Mouse (Mus musculus): ENCODE measurements around the gene Syt1. TPM values are rescaled to one million over a fixed set of nuclear protein-coding genes. Genes with fewer than 3 reads are reported as not detected.

Syt1 gene
- polyA plus RNA-seq, 1 experiment, result not detected

GRCm38 (mm10) chr10:108531641-108532040 is 479.1 kb downstream of the Syt1 start:
- Histone ChIP-seq H3K4me1 (ENCODE audit: control insufficient read depth, insufficient read depth, insufficient read length, low read length) (no peaks in the 10 kb centered on the region), H3K4me3 (ENCODE audit: insufficient read depth, low read depth, low read length) (no peak overlapping the region), H3K27ac (replicated peaks; ENCODE audit: low read depth, low read length) (no peak overlapping the region)

GRCm38 (mm10) chr10:108531111-108531510 is 479.7 kb downstream of the Syt1 start:
- H3K4me3 ChIP-seq (ENCODE audit: insufficient read depth, low read depth, low read length), result no peak overlapping the region
- no peak overlapping the region for H3K27ac ChIP-seq (replicated peaks; ENCODE audit: low read depth, low read length)

GRCm38 (mm10) chr10:108528338-108528737 is 482.4 kb downstream of the Syt1 start:
- Histone ChIP-seq H3K4me1 (ENCODE audit: control insufficient read depth, insufficient read depth, insufficient read length, low read length) (no peaks in the 10 kb centered on the region), H3K27ac (replicated peaks; ENCODE audit: low read depth, low read length) (no peak overlapping the region), H3K4me3 (ENCODE audit: insufficient read depth, low read depth, low read length) (no peak overlapping the region)

More at GRCm38 (mm10) chr10:108531111-108531510, 479.7 kb downstream of the Syt1 start:
- no peaks in the 10 kb centered on the region for H3K4me1 ChIP-seq (ENCODE audit: control insufficient read depth, insufficient read depth, insufficient read length, low read length)

GRCm38 (mm10) chr10:108525506-108525905 is 485.3 kb downstream of the Syt1 start:
- Histone ChIP-seq H3K4me1 (ENCODE audit: control insufficient read depth, insufficient read depth, insufficient read length, low read length) (no peaks in the 10 kb centered on the region), H3K27ac (replicated peaks; ENCODE audit: low read depth, low read length) (no peak overlapping the region), H3K4me3 (ENCODE audit: insufficient read depth, low read depth, low read length) (no peak overlapping the region)

- Histone ChIP-seq H3K4me1 (ENCODE audit: control insufficient read depth, insufficient read depth, insufficient read length, low read length) (no peaks in the 10 kb centered on the region), H3K27ac (replicated peaks; ENCODE audit: low read depth, low read length) (no peak overlapping the region), H3K4me3 (ENCODE audit: insufficient read depth, low read depth, low read length) (no peak overlapping the region)
Measured at GRCm38 (mm10) chr10:108524306-108525029, 486.3 kb downstream of the Syt1 start.

- Histone ChIP-seq H3K4me3 (ENCODE audit: insufficient read depth, low read depth, low read length) (no peak overlapping the region), H3K27ac (replicated peaks; ENCODE audit: low read depth, low read length) (no peak overlapping the region), H3K4me1 (ENCODE audit: control insufficient read depth, insufficient read depth, insufficient read length, low read length) (no peaks in the 10 kb centered on the region)
Measured at GRCm38 (mm10) chr10:108519156-108519555, 491.6 kb downstream of the Syt1 start.

GRCm38 (mm10) chr10:108517076-108517475 is 493.7 kb downstream of the Syt1 start:
- Histone ChIP-seq H3K4me1 (ENCODE audit: control insufficient read depth, insufficient read depth, insufficient read length, low read length) (no peaks in the 10 kb centered on the region), H3K27ac (replicated peaks; ENCODE audit: low read depth, low read length) (no peak overlapping the region), H3K4me3 (ENCODE audit: insufficient read depth, low read depth, low read length) (no peak overlapping the region)

- H3K4me3 ChIP-seq (ENCODE audit: insufficient read depth, low read depth, low read length), result no peak overlapping the region
- no peaks in the 10 kb centered on the region for H3K4me1 ChIP-seq (ENCODE audit: control insufficient read depth, insufficient read depth, insufficient read length, low read length)
- H3K27ac ChIP-seq (replicated peaks; ENCODE audit: low read depth, low read length), result no peak overlapping the region
Measured at GRCm38 (mm10) chr10:108514671-108515070, 496.1 kb downstream of the Syt1 start.

GRCm38 (mm10) chr10:108509579-108509978 is 501.2 kb downstream of the Syt1 start:
- no peaks in the 10 kb centered on the region for H3K4me1 ChIP-seq (ENCODE audit: control insufficient read depth, insufficient read depth, insufficient read length, low read length)
- H3K27ac ChIP-seq (replicated peaks; ENCODE audit: low read depth, low read length), result no peak overlapping the region
- H3K4me3 ChIP-seq (ENCODE audit: insufficient read depth, low read depth, low read length), result no peak overlapping the region

- H3K4me1 ChIP-seq (ENCODE audit: control insufficient read depth, insufficient read depth, insufficient read length, low read length), result no peaks in the 10 kb centered on the region
- no peak overlapping the region for H3K4me3 ChIP-seq (ENCODE audit: insufficient read depth, low read depth, low read length)
- no peak overlapping the region for H3K27ac ChIP-seq (replicated peaks; ENCODE audit: low read depth, low read length)
Measured at GRCm38 (mm10) chr10:108506917-108507316, 503.9 kb downstream of the Syt1 start.

- H3K4me3 ChIP-seq (ENCODE audit: insufficient read depth, low read depth, low read length), result no peak overlapping the region
- H3K4me1 ChIP-seq (ENCODE audit: control insufficient read depth, insufficient read depth, insufficient read length, low read length), result no peaks in the 10 kb centered on the region
- no peak overlapping the region for H3K27ac ChIP-seq (replicated peaks; ENCODE audit: low read depth, low read length)
Measured at GRCm38 (mm10) chr10:108504925-108505324, 505.9 kb downstream of the Syt1 start.

- H3K4me1 ChIP-seq (ENCODE audit: control insufficient read depth, insufficient read depth, insufficient read length, low read length), result no peaks in the 10 kb centered on the region
- no peak overlapping the region for H3K27ac ChIP-seq (replicated peaks; ENCODE audit: low read depth, low read length)
- H3K4me3 ChIP-seq (ENCODE audit: insufficient read depth, low read depth, low read length), result no peak overlapping the region
Measured at GRCm38 (mm10) chr10:108504128-108504870, 506.5 kb downstream of the Syt1 start.

- Histone ChIP-seq H3K4me3 (ENCODE audit: insufficient read depth, low read depth, low read length) (no peak overlapping the region), H3K4me1 (ENCODE audit: control insufficient read depth, insufficient read depth, insufficient read length, low read length) (no peaks in the 10 kb centered on the region), H3K27ac (replicated peaks; ENCODE audit: low read depth, low read length) (no peak overlapping the region)
Measured at GRCm38 (mm10) chr10:108490231-108490630, 520.6 kb downstream of the Syt1 start.

GRCm38 (mm10) chr10:108483991-108484390 is 526.8 kb downstream of the Syt1 start:
- Histone ChIP-seq H3K4me1 (ENCODE audit: control insufficient read depth, insufficient read depth, insufficient read length, low read length) (no peaks in the 10 kb centered on the region), H3K27ac (replicated peaks; ENCODE audit: low read depth, low read length) (no peak overlapping the region), H3K4me3 (ENCODE audit: insufficient read depth, low read depth, low read length) (no peak overlapping the region)

- no peak overlapping the region for H3K27ac ChIP-seq (replicated peaks; ENCODE audit: low read depth, low read length)
- H3K4me3 ChIP-seq (ENCODE audit: insufficient read depth, low read depth, low read length), result no peak overlapping the region
- no peaks in the 10 kb centered on the region for H3K4me1 ChIP-seq (ENCODE audit: control insufficient read depth, insufficient read depth, insufficient read length, low read length)
Measured at GRCm38 (mm10) chr10:108480146-108480850, 530.5 kb downstream of the Syt1 start.
